Mouse (Mus musculus): Measurements from ENCODE around the gene Fam178b.

GRCm38 (mm10) chr1:36573524-36573923 is 109.5 kb downstream of the Fam178b start:
- TF ChIP-seq POLR2A (IDR thresholded peaks at IDR 0.05; ENCODE audit: control insufficient read depth, low read depth, low read length) (no peak), CTCF (IDR thresholded peaks at IDR 0.05; ENCODE audit: control insufficient read depth, insufficient read depth, insufficient replicate concordance, low read depth, low read length) (no peak)
